Mouse (Mus musculus): ENCODE data around the gene Zbtb3. TPM values are rescaled to one million over a fixed set of nuclear protein-coding genes. Genes with fewer than 3 reads are reported as not detected.

The Zbtb3 gene
- polyA plus RNA-seq (2012; rRNA removed) = 0.48 and 0.78 TPM in 2 replicates

GRCm38 (mm10) chr19:8802130-8802821 is at the start of gene Zbtb3:
TSS of gene Zbtb3 (plus strand) at chr19:8802555.

GRCm38 (mm10) chr19:8756635-8757387 is 45.5 kb upstream of the Zbtb3 start, which contains the start of gene Nxf1:
TSS of gene Nxf1 (plus strand) at chr19:8757073.

GRCm38 (mm10) chr19:8770567-8771270 is 31.6 kb upstream of the Zbtb3 start, which contains the start of gene Tmem223:
TSS of gene Tmem223 (plus strand) at chr19:8770996.

GRCm38 (mm10) chr19:8774086-8774835 is 28.1 kb upstream of the Zbtb3 start, which contains the start of gene Tmem179b:
TSS of gene Tmem179b (minus strand) at chr19:8774467.

GRCm38 (mm10) chr19:8786008-8786781 is 16.2 kb upstream of the Zbtb3 start, which contains the start of gene Taf6l:
TSS of gene Taf6l (minus strand) at chr19:8786417.

GRCm38 (mm10) chr19:8798264-8798946 is 4.0 kb upstream of the Zbtb3 start, which contains the start of gene Polr2g:
TSS of gene Polr2g (minus strand) at chr19:8798577.

GRCm38 (mm10) chr19:8818801-8819595 is 16.6 kb downstream of the Zbtb3 start, which contains the start of gene Ttc9c:
TSS of gene Ttc9c (minus strand) at chr19:8819333.

GRCm38 (mm10) chr19:8819596-8820423 is 17.5 kb downstream of the Zbtb3 start, which contains the start of gene Hnrnpul2:
TSS of gene Hnrnpul2 (plus strand) at chr19:8820010.

GRCm38 (mm10) chr19:8829660-8830059 is 27.3 kb downstream of the Zbtb3 start, which contains the start of gene AC129217.1:
TSS of gene AC129217.1 (plus strand) at chr19:8829773.

GRCm38 (mm10) chr19:8837251-8837791 is 35.0 kb downstream of the Zbtb3 start, which contains the start of gene Bscl2:
TSS of gene Bscl2 (plus strand) at chr19:8837467.

GRCm38 (mm10) chr19:8839103-8839907 is 37.0 kb downstream of the Zbtb3 start, which contains the start of gene Gng3:
TSS of gene Gng3 (minus strand) at chr19:8839194.

GRCm38 (mm10) chr19:8850402-8850901 is 48.1 kb downstream of the Zbtb3 start, which contains the start of gene Lrrn4cl:
TSS of gene Lrrn4cl (plus strand) at chr19:8850768.

Other genes with a start within 250 kb of the Zbtb3 start
- gene Slc22a8, start 211.3 kb upstream of the Zbtb3 start, polyA plus RNA-seq (2012; rRNA removed) = not detected in 2 replicates
- gene Slc22a6, start 184.5 kb upstream of the Zbtb3 start, polyA plus RNA-seq (2012; rRNA removed) = not detected in 2 replicates
- gene Chrm1, start 138.8 kb upstream of the Zbtb3 start, polyA plus RNA-seq (2012; rRNA removed) = 2.4 and 2.8 TPM in 2 replicates
- gene Slc3a2, start 79.2 kb upstream of the Zbtb3 start, polyA plus RNA-seq (2012; rRNA removed) = 59.0 and 70.9 TPM in 2 replicates
- gene Wdr74, start 66.7 kb upstream of the Zbtb3 start, polyA plus RNA-seq (2012; rRNA removed) = 13.9 and 17.6 TPM in 2 replicates
- gene 1700092M07Rik, start 61.8 kb upstream of the Zbtb3 start, polyA plus RNA-seq (2012; rRNA removed) = not detected in 2 replicates
- gene Stx5a, start 61.1 kb upstream of the Zbtb3 start, polyA plus RNA-seq (2012; rRNA removed) = 28.6 and 29.7 TPM in 2 replicates
- gene Nxf1, start 45.5 kb upstream of the Zbtb3 start, polyA plus RNA-seq (2012; rRNA removed) = 24.7 and 38.5 TPM in 2 replicates
- 107 and 138 TPM in 2 replicates for gene Tmem223, start 31.6 kb upstream of the Zbtb3 start, polyA plus RNA-seq (2012; rRNA removed)
- gene Tmem179b, start 28.1 kb upstream of the Zbtb3 start, polyA plus RNA-seq (2012; rRNA removed) = 63.5 and 70.7 TPM in 2 replicates
- gene Taf6l, start 16.1 kb upstream of the Zbtb3 start, polyA plus RNA-seq (2012; rRNA removed) = 5.5 and 9.3 TPM in 2 replicates
- gene Polr2g, start 4.0 kb upstream of the Zbtb3 start, polyA plus RNA-seq (2012; rRNA removed) = 9.7 and 10.4 TPM in 2 replicates
- 1.4 and 2.1 TPM in 2 replicates for gene Ttc9c, start 16.8 kb downstream of the Zbtb3 start, polyA plus RNA-seq (2012; rRNA removed)
- 4.1 and 4.8 TPM in 2 replicates for gene Hnrnpul2, start 17.5 kb downstream of the Zbtb3 start, polyA plus RNA-seq (2012; rRNA removed)
- 0.61 TPM in 1 of 2 replicates, not detected in the other for gene AC129217.1, start 27.2 kb downstream of the Zbtb3 start, polyA plus RNA-seq (2012; rRNA removed)
- gene Bscl2, start 34.9 kb downstream of the Zbtb3 start, polyA plus RNA-seq (2012; rRNA removed) = 102 and 130 TPM in 2 replicates
- 0.41 and 0.42 TPM in 2 replicates for gene Gng3, start 36.6 kb downstream of the Zbtb3 start, polyA plus RNA-seq (2012; rRNA removed)
- gene Lrrn4cl, start 48.2 kb downstream of the Zbtb3 start, polyA plus RNA-seq (2012; rRNA removed) = 1.0 and 1.1 TPM in 2 replicates
- 92.0 and 115 TPM in 2 replicates for gene Ubxn1, start 68.9 kb downstream of the Zbtb3 start, polyA plus RNA-seq (2012; rRNA removed)
- 7.5 and 9.7 TPM in 2 replicates for gene Uqcc3, start 78.4 kb downstream of the Zbtb3 start, polyA plus RNA-seq (2012; rRNA removed)
- gene Lbhd1, start 81.2 kb downstream of the Zbtb3 start, polyA plus RNA-seq (2012; rRNA removed) = 0.36 and 0.58 TPM in 2 replicates
- not detected in 2 replicates for gene Gm49403, start 81.4 kb downstream of the Zbtb3 start, polyA plus RNA-seq (2012; rRNA removed)
- gene 1810009A15Rik, start 86.3 kb downstream of the Zbtb3 start, polyA plus RNA-seq (2012; rRNA removed) = 2.3 and 2.6 TPM in 2 replicates
- gene Gm49416, start 86.4 kb downstream of the Zbtb3 start, polyA plus RNA-seq (2012; rRNA removed) = 0.21 TPM in 1 of 2 replicates, not detected in the other
- 12.8 and 15.7 TPM in 2 replicates for gene Ints5, start 90.5 kb downstream of the Zbtb3 start, polyA plus RNA-seq (2012; rRNA removed)
- gene Ganab, start 95.5 kb downstream of the Zbtb3 start, polyA plus RNA-seq (2012; rRNA removed) = 23.0 and 34.6 TPM in 2 replicates
- 51.9 and 68.6 TPM in 2 replicates for gene B3gat3, start 117.8 kb downstream of the Zbtb3 start, polyA plus RNA-seq (2012; rRNA removed)
- 10.0 and 15.1 TPM in 2 replicates for gene Rom1, start 126.8 kb downstream of the Zbtb3 start, polyA plus RNA-seq (2012; rRNA removed)
- 27.6 and 30.6 TPM in 2 replicates for gene Eml3, start 127.0 kb downstream of the Zbtb3 start, polyA plus RNA-seq (2012; rRNA removed)
- 7.1 and 8.7 TPM in 2 replicates for gene Mta2, start 139.3 kb downstream of the Zbtb3 start, polyA plus RNA-seq (2012; rRNA removed)
- 6.5 and 9.3 TPM in 2 replicates for gene Tut1, start 151.3 kb downstream of the Zbtb3 start, polyA plus RNA-seq (2012; rRNA removed)
- gene Eef1g, start 164.5 kb downstream of the Zbtb3 start, polyA plus RNA-seq (2012; rRNA removed) = 33.9 and 55.8 TPM in 2 replicates
- gene Ahnak, start 186.7 kb downstream of the Zbtb3 start, polyA plus RNA-seq (2012; rRNA removed) = 6.4 and 12.5 TPM in 2 replicates